Mouse (Mus musculus) brain, embryonic 14.5 days (tissue): ENCODE results near the gene Nhsl1. TPM values are rescaled to one million over a fixed set of nuclear protein-coding genes. Genes with fewer than 3 reads are reported as not detected.
"Not testable (repeated sequence)": the region's sequence is repeated elsewhere in the genome, so short reads cannot be mapped to it uniquely, and the experiment has no call there.

Source experiments
- DNase-seq: peaks from one replicate; pipeline ENCODE4 v3.0.0-alpha.2; 2011; ENCODE audit warnings: low read depth
- CTCF ChIP-seq: fragments of 200-500 bp; IDR thresholded peaks from 2 replicates; pipeline ENCODE4 v1.5.1; 2012; ENCODE audit warnings: inconsistent platforms, mild to moderate bottlenecking, moderate library complexity, borderline replicate concordance; ENCODE audit not compliant: insufficient read depth, insufficient read length; ENCODE audit errors: extremely low read depth
- POLR2A ChIP-seq: fragments of 200-500 bp; IDR thresholded peaks from 2 replicates; pipeline ENCODE4 v1.6.1; 2012; ENCODE audit warnings: mild to moderate bottlenecking, inconsistent platforms, borderline replicate concordance; ENCODE audit not compliant: poor library complexity, insufficient read depth, insufficient read length, severe bottlenecking; ENCODE audit errors: extremely low read depth
- polyA plus RNA-seq: library from polyadenylated mRNA; depleted of rRNA; stranded (reverse); fragments of >200 nt; gene quantifications from 2 replicates; pipeline ENCODE4 v1.2.3, GENCODE M21; 2012

Gene Nhsl1
- polyA plus RNA-seq, 1 experiment: 32.2 TPM

DNA sequence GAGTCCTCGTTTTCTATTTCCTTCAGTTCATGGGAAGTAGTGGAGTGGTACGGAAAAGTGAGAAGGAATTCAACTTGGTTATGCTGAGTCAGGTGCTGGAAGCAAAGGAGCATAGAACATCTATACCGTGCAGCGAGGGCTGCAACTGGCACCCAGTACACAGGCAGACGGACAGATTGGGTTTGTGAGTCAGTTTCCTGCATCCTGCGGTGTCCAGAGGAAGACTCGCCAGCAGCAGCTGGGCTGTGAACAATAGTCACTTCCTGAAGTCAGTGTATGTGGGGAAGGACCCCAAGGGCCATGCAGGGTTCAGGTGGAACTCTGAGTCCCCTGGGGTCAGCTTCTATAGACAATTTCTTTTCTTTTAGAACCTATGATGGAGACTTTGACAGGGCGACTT lies 111.4 kb downstream of the Nhsl1 start:
- no peak for TF ChIP-seq POLR2A
- TF ChIP-seq CTCF: no peak
- no peak for DNase-seq

DNA sequence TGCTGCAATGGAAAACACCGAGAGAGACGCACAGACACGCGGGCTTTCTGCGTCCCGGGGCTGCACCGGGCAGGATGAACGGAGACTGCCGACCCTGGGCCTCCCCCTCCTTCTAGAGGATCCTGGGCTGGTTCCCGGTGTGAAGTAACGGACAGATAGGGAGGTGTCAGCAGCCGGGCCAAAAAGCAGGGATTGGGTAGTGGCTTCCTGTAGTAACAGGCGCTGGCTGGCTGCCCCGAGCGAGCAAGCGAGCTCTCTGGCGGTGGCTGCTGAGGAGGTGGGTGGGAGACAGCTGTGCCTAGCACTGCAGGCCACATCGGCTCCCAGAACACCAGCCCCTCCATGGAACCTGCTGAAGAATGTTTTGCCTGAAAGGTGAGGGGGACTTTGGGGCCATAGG lies 112.2 kb downstream of the Nhsl1 start:
- DNase-seq: peak; percentile 82
- TF ChIP-seq POLR2A (no peak), CTCF (no peak)

DNA sequence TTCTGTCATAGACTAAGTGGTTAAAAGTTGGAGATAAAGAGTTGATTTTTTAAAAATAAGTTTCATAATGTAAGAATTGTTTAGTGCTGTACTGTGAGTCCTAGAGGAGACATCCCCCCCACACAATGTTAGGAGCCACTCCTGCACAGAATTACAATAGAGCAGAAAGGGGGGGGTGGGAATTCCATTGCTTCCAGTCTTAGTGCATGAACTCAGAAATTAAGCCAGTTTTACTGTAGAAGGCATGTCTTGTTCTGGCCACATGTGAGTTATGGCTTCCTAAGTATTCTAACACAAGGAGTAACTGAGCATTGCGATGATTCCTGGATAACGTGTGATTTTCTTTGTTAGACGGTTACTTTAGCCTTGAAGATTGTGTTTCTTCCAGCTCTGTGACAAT lies 112.8 kb downstream of the Nhsl1 start:
- TF ChIP-seq POLR2A (no peak), CTCF (no peak)
- no peak for DNase-seq

DNA sequence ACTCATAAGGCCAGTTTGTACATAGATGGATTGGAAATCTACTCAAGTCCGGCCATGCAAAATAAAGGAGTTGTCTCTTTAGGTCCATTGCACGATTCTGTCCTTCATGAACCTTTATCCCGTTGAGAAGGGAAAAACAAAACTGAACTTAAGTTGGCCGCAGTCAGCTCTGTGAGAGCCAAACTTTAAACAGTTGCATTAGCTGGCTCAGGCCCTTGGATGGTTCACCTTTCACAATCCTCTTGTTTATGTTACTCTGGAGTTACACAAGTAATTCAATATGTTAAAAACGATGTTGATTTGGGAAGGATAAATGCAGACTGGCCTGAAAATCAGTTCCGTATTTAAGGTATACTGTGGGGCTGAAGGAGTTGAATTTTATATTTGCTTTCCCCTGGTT lies 116.7 kb downstream of the Nhsl1 start:
- TF ChIP-seq CTCF: no peak
- no peak for TF ChIP-seq POLR2A
- no peak for DNase-seq

DNA sequence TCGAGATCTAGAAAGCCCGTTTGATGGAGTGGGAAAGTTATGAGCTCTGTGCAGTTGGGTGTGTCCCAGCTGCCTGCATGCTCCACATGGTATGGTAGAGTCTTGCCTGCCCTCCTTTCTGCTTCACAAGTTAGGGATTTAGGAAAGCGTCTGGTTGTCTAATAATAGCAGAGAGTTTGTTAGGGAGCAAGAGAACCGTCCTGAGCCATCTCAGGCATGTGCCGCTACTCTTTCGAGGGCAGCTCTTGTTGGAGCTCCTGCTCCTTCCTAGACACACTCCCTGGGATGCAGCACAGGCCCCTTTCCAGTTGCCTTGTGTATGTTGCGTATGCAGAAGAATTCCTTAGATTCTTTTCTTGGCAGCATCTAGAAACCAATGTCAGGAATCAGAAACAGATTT lies 117.2 kb downstream of the Nhsl1 start:
- TF ChIP-seq POLR2A: no peak
- TF ChIP-seq CTCF: no peak
- DNase-seq: no peak

DNA sequence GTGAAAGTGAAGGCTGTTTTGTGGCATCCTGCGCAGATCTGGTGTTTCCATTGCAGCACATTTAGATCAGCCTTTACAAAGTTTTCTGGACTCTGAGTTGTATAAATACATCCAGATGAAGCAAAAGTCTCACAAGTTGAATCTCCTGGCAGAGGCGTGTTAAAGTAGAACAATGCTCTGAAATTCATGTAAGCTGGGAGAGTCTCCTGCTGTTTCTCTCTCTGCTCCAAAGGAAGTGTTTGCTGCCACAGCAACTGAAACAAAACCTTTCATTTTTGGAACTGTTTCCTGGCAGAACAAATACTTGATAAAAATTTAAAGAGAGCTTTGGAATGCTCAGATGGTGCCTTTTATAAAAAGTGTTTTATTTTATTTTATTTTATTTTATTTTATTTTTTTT lies 118.8 kb downstream of the Nhsl1 start:
- no peak for DNase-seq

DNA sequence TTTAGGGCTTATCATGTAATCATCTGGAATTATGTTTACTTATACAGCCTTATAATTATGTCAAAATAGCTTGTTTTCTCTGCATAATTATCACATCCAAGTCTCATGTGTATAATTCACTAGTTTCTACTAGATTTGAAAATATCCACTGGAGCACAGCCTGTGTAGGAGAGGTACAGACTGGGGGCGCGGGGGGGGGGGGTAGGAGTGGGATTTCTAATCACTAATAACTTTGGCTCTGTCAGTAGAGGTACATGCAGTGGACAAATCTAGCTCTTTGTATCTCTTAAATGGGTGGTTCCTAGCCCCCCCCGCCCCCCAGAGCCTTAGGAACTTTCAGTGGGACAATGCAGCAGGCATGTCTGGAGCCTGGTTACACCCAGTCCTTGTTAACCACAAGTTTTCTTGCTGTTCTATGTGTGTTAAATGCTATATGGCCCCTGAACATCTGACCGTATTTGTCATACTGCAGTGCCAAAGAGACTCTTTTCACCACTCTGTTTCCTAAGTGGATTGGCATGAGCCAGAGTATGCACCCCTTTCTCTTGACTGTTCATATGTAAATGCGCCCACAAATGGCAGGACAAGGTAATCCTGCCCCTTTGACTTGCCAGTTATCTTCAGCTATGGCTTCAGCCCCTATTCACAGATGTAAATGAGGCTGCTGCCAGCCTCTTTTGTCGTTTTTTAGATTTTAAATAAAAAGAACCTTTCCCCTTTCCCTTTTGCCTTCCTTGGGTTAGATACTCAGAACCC lies 127.0 kb downstream of the Nhsl1 start:
- no peak for TF ChIP-seq CTCF
- TF ChIP-seq POLR2A: no peak
- DNase-seq: peak; percentile 84

More for the DNA sequence above, 118.8 kb downstream of the Nhsl1 start:
- no peak for TF ChIP-seq POLR2A
- no peak for TF ChIP-seq CTCF

DNA sequence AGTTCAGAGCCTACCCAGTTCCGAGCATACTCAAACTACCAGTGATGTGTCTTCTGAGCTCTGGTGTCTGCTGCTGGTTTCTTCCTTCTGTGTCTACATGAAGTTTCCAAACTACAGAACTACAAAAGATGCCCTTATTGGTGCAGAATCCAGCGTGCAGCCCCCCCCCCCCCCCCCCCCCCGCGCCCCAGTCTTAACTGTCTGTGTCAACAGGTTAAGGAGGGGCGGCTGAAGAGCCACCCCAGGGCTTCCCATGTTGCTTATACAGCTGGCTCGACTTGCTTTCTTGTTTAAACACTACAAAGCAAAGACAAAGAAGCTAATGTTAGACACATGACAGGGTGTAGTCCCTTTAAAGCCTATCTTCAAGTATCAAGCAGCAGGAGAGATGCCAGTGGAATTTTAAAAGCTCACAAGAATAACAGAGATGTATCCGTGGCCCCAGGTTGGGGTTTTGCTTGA lies 127.6 kb downstream of the Nhsl1 start:
- DNase-seq: peak; percentile 54
- TF ChIP-seq POLR2A: no peak
- TF ChIP-seq CTCF: no peak

DNA sequence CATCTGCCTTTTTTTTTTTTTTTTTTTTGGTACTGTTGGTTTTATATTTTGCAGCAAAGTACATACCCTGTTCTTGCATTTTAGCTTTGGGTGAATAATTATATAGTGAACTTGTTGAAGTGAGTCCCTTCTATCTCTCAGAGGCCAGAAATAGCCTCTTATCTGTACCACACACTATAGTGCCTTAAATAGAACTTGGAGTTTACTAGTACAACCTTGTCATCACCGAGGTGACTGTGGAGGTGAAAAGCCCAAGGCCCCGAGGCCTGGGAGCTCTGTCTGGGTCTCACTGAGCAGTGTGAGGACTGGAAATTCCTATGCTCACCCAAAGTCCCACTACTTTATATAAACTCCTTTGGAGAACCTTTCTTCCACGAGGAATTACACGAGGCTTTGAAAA lies 128.5 kb downstream of the Nhsl1 start:
- TF ChIP-seq CTCF: no peak
- TF ChIP-seq POLR2A: no peak
- no peak for DNase-seq

DNA sequence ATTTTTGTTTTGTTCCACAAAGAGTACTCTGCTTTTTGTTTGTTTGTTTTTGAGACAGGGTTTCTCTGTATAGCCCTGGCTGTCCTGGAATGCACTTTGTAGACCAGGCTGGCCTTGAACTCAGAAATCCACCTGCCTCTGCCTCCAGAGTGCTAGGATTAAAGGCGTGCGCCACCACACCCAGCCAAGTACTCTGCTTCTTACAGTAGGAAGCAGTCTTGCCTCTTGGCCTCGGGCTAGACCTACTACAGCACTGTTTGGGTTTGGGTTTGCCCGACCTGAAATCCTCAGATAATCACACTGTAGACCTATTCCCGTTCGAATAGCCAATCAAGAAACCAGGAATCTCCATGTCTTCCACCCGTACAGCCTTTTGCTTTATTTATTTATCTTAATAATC lies 130.1 kb downstream of the Nhsl1 start:
- not testable (repeated sequence) for DNase-seq

DNA sequence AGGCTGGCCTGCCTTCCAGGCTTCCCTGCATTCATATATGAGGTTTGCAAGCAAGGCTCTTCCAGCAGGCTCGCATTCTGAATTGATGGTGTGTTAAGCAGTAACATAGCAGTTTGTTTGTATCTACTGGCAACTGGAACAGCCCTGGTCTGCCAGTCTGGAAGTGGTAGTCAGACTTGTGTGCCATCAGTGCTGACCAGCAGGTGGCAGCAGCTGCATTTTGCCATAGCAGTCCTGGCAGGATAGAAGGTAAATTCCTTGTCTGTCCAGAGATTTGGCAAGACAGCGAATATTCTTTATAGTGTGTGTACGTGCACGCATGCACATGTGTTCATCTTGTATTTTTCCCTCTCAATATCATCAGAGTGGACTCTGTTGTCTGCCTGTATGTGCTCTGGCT lies 134.6 kb downstream of the Nhsl1 start:
- DNase-seq: peak; percentile 93
- peak; percentile 93 for TF ChIP-seq CTCF
- no peak for TF ChIP-seq POLR2A

DNA sequence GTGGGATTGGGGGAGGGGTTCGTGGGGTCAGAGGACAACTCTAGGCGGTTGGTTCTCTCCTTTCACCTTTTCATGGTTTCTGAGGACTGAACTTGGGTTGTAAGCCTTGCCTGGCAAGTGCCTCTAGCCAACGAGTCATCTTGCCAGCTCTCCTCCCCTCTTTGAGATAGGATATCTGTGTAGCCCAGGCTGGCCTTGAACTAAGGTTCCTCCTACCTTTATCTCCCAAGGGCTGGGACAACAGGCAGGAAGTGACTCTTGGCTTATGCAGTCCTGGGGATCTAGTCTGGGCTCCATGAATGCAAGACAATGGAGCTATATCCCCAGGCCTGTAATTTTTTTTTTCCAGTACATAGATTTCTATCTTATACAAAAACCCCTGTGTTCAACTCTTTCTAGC lies 135.4 kb downstream of the Nhsl1 start:
- DNase-seq: no peak
- TF ChIP-seq POLR2A (no peak), CTCF (no peak)

DNA sequence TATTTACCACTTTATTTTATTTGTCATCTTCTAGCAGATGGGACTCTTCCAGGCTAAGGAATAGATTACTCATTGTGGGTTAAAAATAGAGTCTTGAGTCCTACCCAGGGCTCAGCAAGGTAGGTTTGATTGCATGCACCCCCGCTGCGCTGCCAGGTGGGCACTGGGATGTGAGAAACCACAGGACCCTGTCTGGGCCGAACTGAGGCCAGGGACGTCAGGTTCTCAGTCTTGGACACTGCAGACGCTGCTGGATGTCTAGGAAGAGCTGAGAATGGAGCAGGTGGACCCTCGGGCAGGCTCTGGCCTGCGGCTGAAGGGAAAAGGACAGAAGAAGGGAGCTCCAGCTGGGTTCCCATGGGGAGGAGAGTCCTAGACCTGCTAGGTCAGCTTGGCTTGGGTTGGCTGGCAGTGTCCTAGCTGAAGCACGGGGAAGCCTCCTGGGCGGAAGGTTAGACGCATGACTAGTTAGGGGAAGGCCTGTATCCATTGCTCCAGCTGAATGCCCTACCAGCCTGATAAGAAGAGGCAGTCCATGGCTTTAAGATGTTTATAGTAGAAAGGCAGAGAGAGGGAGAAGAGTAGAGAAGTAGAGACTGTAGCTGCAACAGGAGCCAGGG lies 136.6 kb downstream of the Nhsl1 start:
- TF ChIP-seq POLR2A (no peak), CTCF (no peak)
- no peak for DNase-seq
